Comparison of ENCODE assay signal across 9 mouse cellular contexts in the genomic region with DNA sequence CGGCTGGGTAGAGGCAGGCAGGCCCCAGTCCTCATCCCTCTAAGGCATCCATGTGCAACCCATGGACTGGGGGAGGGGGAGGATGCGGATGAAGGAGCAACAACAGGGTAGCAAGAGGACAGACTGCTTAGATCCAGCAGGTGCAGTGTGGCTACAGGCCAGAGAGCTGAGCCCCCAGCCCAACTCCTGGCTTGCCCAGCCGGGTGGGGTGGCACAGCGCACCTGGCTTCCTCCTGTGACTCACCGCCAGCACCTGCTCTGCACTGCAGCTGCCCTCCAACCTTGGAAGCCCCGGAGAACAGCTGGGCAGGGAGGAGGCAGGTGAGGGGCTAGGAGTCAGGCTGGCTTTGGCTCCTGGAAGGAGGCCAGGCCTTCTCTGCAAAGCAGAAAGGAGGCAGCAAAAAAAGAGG. TPM values are rescaled to one million over a fixed set of nuclear protein-coding genes. Genes with fewer than 3 reads are reported as not detected.
A peak's percentile ranks its signal among the peaks of the same experiment; 100 is the strongest.
DNase-seq lines count a peak whose midpoint lies in the region; ATAC-seq and TF ChIP-seq lines count a peak whose summit lies in the region.
"Had no signal": no experiment of that assay in that cellular context is flagged by ENCODE, and none has a peak within 500 bp of the region (broad histone marks: within the 10 kb centered on the region; RNA-seq: fewer than 3 reads in every experiment).

No protein-coding gene starts in this region.

- H3K79me2 ChIP-seq in heart, adult 2 months (replicated peaks; ENCODE audit: control insufficient read depth, insufficient read depth, low read length) = no peaks in the 10 kb centered on the region
- H3K79me2 ChIP-seq in CH12.LX (replicated peaks; ENCODE audit: control insufficient read depth, extremely low read depth, insufficient read depth, poor library complexity, severe bottlenecking) = no peaks in the 10 kb centered on the region

- in situ Hi-C loops in CH12.LX (cut with MboI; ENCODE audit: low pct_ligation_motif_present, low pct_unique_long_range_greater_than_20kb, low sequenced_read_pairs) = no loop called here

- TF ChIP-seq EP300 in heart, adult 2 months (IDR thresholded peaks at IDR 0.05; ENCODE audit: insufficient read depth, low read depth, low read length) = no peak
- TF ChIP-seq EP300 in CH12.LX (IDR thresholded peaks at IDR 0.05; ENCODE audit: low read length) = no peak

- no peak overlapping the region for H3K4me2 ChIP-seq in CH12.LX (ENCODE audit: insufficient read depth, low read depth, poor library complexity, severe bottlenecking)
- H3K4me2 ChIP-seq in forebrain, embryonic 16.5 days (ENCODE audit: low read length) = peak overlapping the region; percentile 41

- H3K4me3 ChIP-seq in heart, adult 2 months = peak overlapping the region; percentile 3; the same call in 1 of the 2 replicates
- no peak overlapping the region for H3K4me3 ChIP-seq in CH12.LX (replicated peaks in 1 of 3; ENCODE audit: low read depth in 2 of 3, low read length in 2 of 3, poor library complexity in 1 of 3)
- no peak overlapping the region for H3K4me3 ChIP-seq in forebrain, embryonic 16.5 days (replicated peaks; ENCODE audit: low read length)
- H3K4me3 ChIP-seq in midbrain, embryonic 10.5 days = peak overlapping the region; percentile 42

- TF ChIP-seq CTCF in heart, adult 2 months (IDR thresholded peaks at IDR 0.05) = no peak
- no peak for TF ChIP-seq CTCF in CH12.LX (conservative IDR thresholded peaks at IDR 0.05 in 1 of 2, IDR thresholded peaks at IDR 0.05 in 1 of 2; ENCODE audit: low read depth in 2 of 2, low read length in 2 of 2)

- H3K9me3 ChIP-seq in CH12.LX (replicated peaks; ENCODE audit: low read length) = no peaks in the 10 kb centered on the region
- H3K9me3 ChIP-seq in forebrain, embryonic 16.5 days (ENCODE audit: control insufficient read depth, low read length) = no peaks in the 10 kb centered on the region
- no peaks in the 10 kb centered on the region for H3K9me3 ChIP-seq in midbrain, embryonic 10.5 days (replicated peaks)

- TF ChIP-seq RAD21 in CH12.LX (IDR thresholded peaks at IDR 0.05; ENCODE audit: low read depth, low read length) = no peak

- TF ChIP-seq POLR2A in heart, adult 2 months (IDR thresholded peaks at IDR 0.05; ENCODE audit: insufficient read depth, low read depth, low read length) = no peak
- TF ChIP-seq POLR2A in CH12.LX (IDR thresholded peaks at IDR 0.05; ENCODE audit: low read depth, low read length) = no peak

- peak overlapping the region; percentile 34 for H3K9ac ChIP-seq in heart, adult 2 months (ENCODE audit: low read depth, low read length)
- H3K9ac ChIP-seq in CH12.LX (ENCODE audit: insufficient read depth, low read depth) = no peak overlapping the region
- no peak overlapping the region for H3K9ac ChIP-seq in forebrain, embryonic 16.5 days (replicated peaks; ENCODE audit: low read depth, low read length)

- H3K4me1 ChIP-seq in heart, adult 2 months (ENCODE audit: control insufficient read depth, insufficient read depth, low read length) = peaks cover 25% of the 10 kb centered on the region
- H3K4me1 ChIP-seq in CH12.LX (ENCODE audit: control insufficient read depth in 1 of 2, insufficient read depth in 2 of 2) = peaks cover 0 to 9% of the 10 kb centered on the region in 2 experiments; a peak in 2 of 4 replicates
- peaks cover 19% of the 10 kb centered on the region for H3K4me1 ChIP-seq in forebrain, embryonic 16.5 days (replicated peaks; ENCODE audit: control insufficient read depth, insufficient read depth, low read length)
- H3K4me1 ChIP-seq in midbrain, embryonic 10.5 days = peaks cover 65% of the 10 kb centered on the region

- intact Hi-C loops in heart, adult 2 months (cut with DNase I) = no loop called here
- intact Hi-C loops in heart, postnatal 10 days (cut with DNase I) = no loop called here

- peak in 1 of 2 experiments; percentile 35 for DNase-seq in heart, adult 2 months
- no peak for DNase-seq in heart, postnatal 10 days
- DNase-seq in CH12.LX (ENCODE audit: extremely low read depth) = no peak
- DNase-seq in midbrain, embryonic 10.5 days (ENCODE audit: low spot score) = no peak
- DNase-seq in urinary bladder, postnatal 4 days (ENCODE audit: low spot score in 2 of 2) = no peak
- no peak for DNase-seq in urinary bladder, adult 2 months (ENCODE audit: low spot score)
- no peak for DNase-seq in adrenal gland, postnatal 25 days

- H3K36me3 ChIP-seq in heart, adult 2 months (ENCODE audit: control insufficient read depth, insufficient read depth, low read length) = no peaks in the 10 kb centered on the region
- H3K36me3 ChIP-seq in CH12.LX (replicated peaks in 1 of 2; ENCODE audit: control insufficient read depth in 1 of 2, insufficient read depth in 1 of 2, low read length in 1 of 2) = no peaks in the 10 kb centered on the region
- H3K36me3 ChIP-seq in forebrain, embryonic 16.5 days (ENCODE audit: control insufficient read depth, insufficient read depth) = no peaks in the 10 kb centered on the region
- H3K36me3 ChIP-seq in midbrain, embryonic 10.5 days = no peaks in the 10 kb centered on the region

- H3K27me3 ChIP-seq in heart, adult 2 months (ENCODE audit: control insufficient read depth, insufficient read depth, low read length) = no peaks in the 10 kb centered on the region
- peaks cover 12% of the 10 kb centered on the region for H3K27me3 ChIP-seq in CH12.LX (replicated peaks)
- peaks cover 12% of the 10 kb centered on the region; the same call in 1 of the 2 replicates for H3K27me3 ChIP-seq in forebrain, embryonic 16.5 days (replicated peaks; ENCODE audit: control insufficient read depth, insufficient read depth, low read length)
- peaks cover 5% of the 10 kb centered on the region; the same call in 1 of the 2 replicates for H3K27me3 ChIP-seq in midbrain, embryonic 10.5 days (ENCODE audit: low read depth, poor library complexity, severe bottlenecking)

- dilution Hi-C loops in CH12.LX (cut with MboI; ENCODE audit: extremely low pct_ligation_motif_present, extremely low pct_unique_long_range_greater_than_20kb, low sequenced_read_pairs) = no loop called here

- WGBS in heart, adult 2 months = 35% methylated on average over 6 of the region's 6 CpGs
- 18% methylated on average over 6 of the region's 6 CpGs for WGBS in forebrain, embryonic 16.5 days
- 16% methylated on average over 6 of the region's 6 CpGs for WGBS in midbrain, embryonic 10.5 days

- peak; percentile 36 for ATAC-seq in forebrain, embryonic 16.5 days

- peak overlapping the region; percentile 82 for H3K27ac ChIP-seq in heart, adult 2 months
- no peak overlapping the region for H3K27ac ChIP-seq in CH12.LX (ENCODE audit: insufficient read depth, low read depth)
- peak overlapping the region; percentile 85 for H3K27ac ChIP-seq in forebrain, embryonic 16.5 days (ENCODE audit: low read length)
- peak overlapping the region; percentile 89 for H3K27ac ChIP-seq in midbrain, embryonic 10.5 days (replicated peaks)

TF ChIP-seq in CH12.LX, 34 proteins besides CTCF, POLR2A, EP300 and RAD21:
- TF ChIP-seq TCF12 (IDR thresholded peaks at IDR 0.05; ENCODE audit: low read depth, low read length) = peak; percentile 64
- no peak for TF ChIP-seq ZKSCAN1 (IDR thresholded peaks at IDR 0.05; ENCODE audit: borderline replicate concordance, low read depth, low read length)

RNA-seq across cellular contexts. Expression of a gene that starts 21.8 kb away (rescaled TPM):
- 10 to 100 TPM; 10.6 to 11.1 TPM for total RNA-seq in heart, adult 2 months (2021)
- polyA plus RNA-seq in heart, adult 2 months (2012; rRNA removed) = 12.7 and 15.2 TPM in 2 replicates
- total RNA-seq in heart, postnatal 10 days (2021) = 10 to 100 TPM; 24.4 to 25.0 TPM
- 2.2 and 3.4 TPM in 2 replicates for total RNA-seq in CH12.LX (2012; rRNA removed)
- 0.63 and 0.70 TPM in 2 replicates for total RNA-seq in CH12.LX (2014; rRNA removed)
- polyA plus RNA-seq in CH12.LX (2012; ENCODE audit: insufficient read length, low read depth) = 1.5 and 1.7 TPM in 2 replicates
- polyA plus RNA-seq in forebrain, embryonic 16.5 days (2015; fragmentation: Nextera tagmentation; extraction: Ambion mirVana) = 35.4 and 37.3 TPM in 2 replicates
- polyA plus RNA-seq in midbrain, embryonic 10.5 days (2016; fragmentation: Nextera tagmentation; extraction: Ambion mirVana) = 20.8 and 26.3 TPM in 2 replicates
- polyA plus RNA-seq in urinary bladder, adult 2 months (2012; rRNA removed) = 25.6 and 30.8 TPM in 2 replicates
- total RNA-seq in adrenal gland, postnatal 25 days (2021) = 19.7 and 24.2 TPM in 2 replicates

RNA-seq across cellular contexts. Expression of a gene that starts 32.7 kb away (rescaled TPM):
- 1 to 10 TPM; 6.2 to 6.3 TPM for total RNA-seq in heart, adult 2 months (2021)
- 11.1 TPM in 2 replicates for polyA plus RNA-seq in heart, adult 2 months (2012; rRNA removed)
- 10 to 100 TPM; 12.9 to 14.1 TPM for total RNA-seq in heart, postnatal 10 days (2021)
- total RNA-seq in CH12.LX (2012; rRNA removed) (11.6 and 14.8 TPM in 2 replicates), CH12.LX (2014; rRNA removed) (4.3 and 5.1 TPM in 2 replicates)
- 8.5 and 11.6 TPM in 2 replicates for polyA plus RNA-seq in CH12.LX (2012; ENCODE audit: insufficient read length, low read depth)
- 15.4 and 24.4 TPM in 2 replicates for polyA plus RNA-seq in forebrain, embryonic 16.5 days (2015; fragmentation: Nextera tagmentation; extraction: Ambion mirVana)
- 17.8 and 21.2 TPM in 2 replicates for polyA plus RNA-seq in midbrain, embryonic 10.5 days (2016; fragmentation: Nextera tagmentation; extraction: Ambion mirVana)
- 19.6 and 26.7 TPM in 2 replicates for polyA plus RNA-seq in urinary bladder, adult 2 months (2012; rRNA removed)
- total RNA-seq in adrenal gland, postnatal 25 days (2021) = 16.5 and 19.7 TPM in 2 replicates

RNA-seq across cellular contexts. Expression of a gene that starts 40.8 kb away (rescaled TPM):
- total RNA-seq in heart, adult 2 months (2021) = 100 to 1,000 TPM; 148 to 172 TPM
- 0.09 TPM in 1 of 2 replicates, not detected in the other for polyA plus RNA-seq in heart, adult 2 months (2012; rRNA removed)
- 100 to 1,000 TPM in 1 of 2 experiments, 10 to 100 TPM in 1; 90.6 to 123 TPM for total RNA-seq in heart, postnatal 10 days (2021)
- 0.08 TPM in 1 of 2 replicates, not detected in the other for total RNA-seq in CH12.LX (2012; rRNA removed)
- not detected in 2 replicates for total RNA-seq in CH12.LX (2014; rRNA removed)
- 1.7 and 3.9 TPM in 2 replicates for polyA plus RNA-seq in CH12.LX (2012; ENCODE audit: insufficient read length, low read depth)
- 0.22 and 0.42 TPM in 2 replicates for polyA plus RNA-seq in forebrain, embryonic 16.5 days (2015; fragmentation: Nextera tagmentation; extraction: Ambion mirVana)
- 0.69 TPM in 1 of 2 replicates, not detected in the other for polyA plus RNA-seq in midbrain, embryonic 10.5 days (2016; fragmentation: Nextera tagmentation; extraction: Ambion mirVana)
- polyA plus RNA-seq in urinary bladder, adult 2 months (2012; rRNA removed) = 0.12 and 0.25 TPM in 2 replicates
- not detected in 2 replicates for total RNA-seq in adrenal gland, postnatal 25 days (2021)
- polyA plus RNA-seq: gonadal fat pad, adult 2 months had no signal

RNA-seq across cellular contexts. Expression of a gene that starts 43.3 kb away (rescaled TPM):
- total RNA-seq in heart, adult 2 months (2021) = 100 to 1,000 TPM; 310 to 338 TPM
- 397 and 412 TPM in 2 replicates for polyA plus RNA-seq in heart, adult 2 months (2012; rRNA removed)
- total RNA-seq in heart, postnatal 10 days (2021) = 100 to 1,000 TPM; 189 to 244 TPM
- total RNA-seq in CH12.LX (2012; rRNA removed) (6.1 and 6.7 TPM in 2 replicates), CH12.LX (2014; rRNA removed) (2.8 and 4.1 TPM in 2 replicates)
- 3.7 and 4.9 TPM in 2 replicates for polyA plus RNA-seq in CH12.LX (2012; ENCODE audit: insufficient read length, low read depth)
- polyA plus RNA-seq in forebrain, embryonic 16.5 days (2015; fragmentation: Nextera tagmentation; extraction: Ambion mirVana) = 9.3 and 13.2 TPM in 2 replicates
- 16.3 and 17.4 TPM in 2 replicates for polyA plus RNA-seq in midbrain, embryonic 10.5 days (2016; fragmentation: Nextera tagmentation; extraction: Ambion mirVana)
- 21.3 and 26.1 TPM in 2 replicates for polyA plus RNA-seq in urinary bladder, adult 2 months (2012; rRNA removed)
- total RNA-seq in adrenal gland, postnatal 25 days (2021) = 14.5 and 15.4 TPM in 2 replicates

Comparison
In these comparisons a context has a peak if more than half of its experiments do, and no peak if none do; other contexts are left out.
1. H3K4me3 ChIP-seq: peak in heart, adult 2 months (single experiment) and midbrain, embryonic 10.5 days (single experiment); none in CH12.LX (0 of 3) and forebrain, embryonic 16.5 days (single experiment).